Comparison of ENCODE assay signal across 20 mouse cellular contexts in the genomic region with DNA sequence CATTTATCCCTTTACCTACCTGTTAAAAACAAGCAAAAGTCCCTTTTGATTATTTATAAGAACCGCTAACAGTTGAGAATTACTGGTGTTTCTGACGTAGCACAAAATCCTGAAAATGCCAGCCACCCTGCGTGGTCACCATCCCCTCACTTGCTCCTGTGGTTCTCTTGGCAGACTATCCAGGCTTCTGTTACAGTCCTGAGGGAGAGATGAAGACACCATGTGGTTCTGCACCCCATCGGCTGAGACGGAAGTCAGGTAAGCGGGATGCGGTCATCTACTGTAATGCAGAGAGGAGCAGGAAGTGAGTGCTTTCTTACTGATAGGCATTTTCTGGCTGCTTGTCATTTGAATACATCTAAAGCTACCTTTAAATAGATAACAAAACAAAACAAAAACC.
"Had no signal": no experiment of that assay in that cellular context is flagged by ENCODE, and none has a peak within 500 bp of the region (broad histone marks: within the 10 kb centered on the region; RNA-seq: fewer than 3 reads in every experiment).

No protein-coding gene starts in this region.

- H3K4me3 ChIP-seq: gastrocnemius, adult 2 months; heart, adult 2 months; heart, embryonic 13.5 days; heart, embryonic 15.5 days; hindbrain, embryonic 10.5 days; hindbrain, embryonic 12.5 days; intestine, embryonic 15.5 days; layer of hippocampus, adult 2 months; left cerebral cortex, adult 2 months; limb, embryonic 10.5 days; limb, embryonic 12.5 days had no signal

- H3K27me3 ChIP-seq: heart, embryonic 13.5 days; heart, embryonic 15.5 days; hindbrain, embryonic 12.5 days; intestine, embryonic 15.5 days; limb, embryonic 12.5 days had no signal

- H3K9me3 ChIP-seq: heart, embryonic 13.5 days; heart, embryonic 15.5 days; hindbrain, embryonic 12.5 days; intestine, embryonic 15.5 days; limb, embryonic 10.5 days; limb, embryonic 12.5 days had no signal

- H3K36me3 ChIP-seq: intestine, embryonic 15.5 days; limb, embryonic 10.5 days had no signal

- H3K4me1 ChIP-seq: heart, embryonic 13.5 days; heart, embryonic 15.5 days; hindbrain, embryonic 12.5 days; intestine, embryonic 15.5 days; limb, embryonic 10.5 days had no signal

- DNase-seq: gastrocnemius, adult 2 months; gastrocnemius, postnatal 10 days; gastrocnemius, postnatal 25 days; heart, adult 2 months; heart, postnatal 4 days; kidney, adult 18-20 months; kidney, adult 8-10 months; kidney, postnatal 10 days; kidney, postnatal 25 days; kidney, postnatal 4 days; liver had no signal
